Mouse (Mus musculus) heart, embryonic 16.5 days (tissue): ENCODE data around the gene Nt5dc1. TPM values are rescaled to one million over a fixed set of nuclear protein-coding genes. Genes with fewer than 3 reads are reported as not detected.

Experiments used
- polyA plus RNA-seq: library from polyadenylated mRNA; unstranded; fragments of >200 nt; fragmentation: Nextera tagmentation; extraction: Ambion mirVana; gene quantifications from 2 replicates; pipeline ENCODE4 v1.2.1, GENCODE M21; 2015

Nt5dc1 gene
- polyA plus RNA-seq, 1 experiment from 2014 or later, result 8.0 TPM

Other genes starting within 250 kb of the Nt5dc1 start
- 12.2 and 13.9 TPM in 2 replicates for gene Dse, start 210.8 kb downstream of the Nt5dc1 start, polyA plus RNA-seq
- gene Tspyl1, start 136.4 kb downstream of the Nt5dc1 start, polyA plus RNA-seq, result 72.4 and 72.9 TPM in 2 replicates
- 20.5 and 20.8 TPM in 2 replicates for gene Tspyl4, start 121.1 kb downstream of the Nt5dc1 start, polyA plus RNA-seq
- gene Col10a1, start 28.6 kb downstream of the Nt5dc1 start, polyA plus RNA-seq, result 0.09 and 0.16 TPM in 2 replicates
- gene Frk, start 64.8 kb upstream of the Nt5dc1 start, polyA plus RNA-seq, result 3.1 and 3.2 TPM in 2 replicates